Mouse (Mus musculus) cortical plate, adult 2 months (tissue): ENCODE results near the gene Dus2.

Experiments used
- CTCF ChIP-seq: fragments of 200-500 bp; IDR thresholded peaks from 2 replicates; pipeline ENCODE4 v1.5.1; 2011; ENCODE audit warnings: mild to moderate bottlenecking, control low read depth, low read length; ENCODE audit not compliant: insufficient read depth; ENCODE audit errors: extremely low read depth
- POLR2A ChIP-seq: fragments of 200-500 bp; IDR thresholded peaks from 2 replicates; pipeline ENCODE4 v1.6.1; 2011; ENCODE audit warnings: mild to moderate bottlenecking, low read length, control low read depth; ENCODE audit not compliant: insufficient read depth; ENCODE audit errors: extremely low read depth

DNA sequence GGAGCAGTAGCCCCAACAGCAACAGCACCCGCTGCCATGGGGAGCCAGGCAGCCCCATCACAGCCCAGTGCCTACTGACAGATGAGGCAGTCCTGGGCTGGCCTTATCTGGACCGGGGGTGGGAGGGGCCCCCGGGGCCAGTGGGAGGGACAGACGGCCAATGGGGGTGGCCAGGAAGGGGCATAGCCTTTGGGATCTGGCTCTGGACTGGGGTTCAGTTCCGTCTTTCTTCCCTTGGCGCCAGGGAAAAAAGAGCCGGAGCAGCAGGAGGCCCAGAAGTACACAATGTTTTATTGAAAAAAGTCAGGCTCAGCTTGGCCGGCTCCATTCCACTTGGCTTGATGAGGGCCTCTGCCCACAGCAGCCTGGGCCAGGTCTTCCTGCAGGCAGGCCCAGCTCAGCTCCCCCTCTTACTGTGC lies 47.8 kb upstream of the Dus2 start, which contains the start of gene Lcat:
- no peak for TF ChIP-seq CTCF
- peak; percentile 66; the same call in 1 of the 2 replicates for TF ChIP-seq POLR2A
